Mouse (Mus musculus) layer of hippocampus, adult 18-20 months (tissue): ENCODE results near the gene Med23. TPM values are rescaled to one million over a fixed set of nuclear protein-coding genes. Genes with fewer than 3 reads are reported as not detected.
A peak's percentile ranks its signal among the peaks of the same experiment; 100 is the strongest.

Experiments
- DNase-seq, 2 experiments: peaks; one replicate each; pipeline ENCODE4 v3.0.0; 2022; ENCODE audit warnings: low spot score in 2 of 2
- total RNA-seq, 2 experiments: library from RNA; stranded (reverse); gene quantifications; 2 replicates each; pipeline ENCODE4 v1.2.3; 2021

Gene Med23
- total RNA-seq, 2 experiments from 2014 or later, result 29.7 to 34.0 TPM

GRCm38 (mm10) chr10:24864434-24864833, 5.4 kb upstream of the Med23 start:
- no peak for DNase-seq

DNA sequence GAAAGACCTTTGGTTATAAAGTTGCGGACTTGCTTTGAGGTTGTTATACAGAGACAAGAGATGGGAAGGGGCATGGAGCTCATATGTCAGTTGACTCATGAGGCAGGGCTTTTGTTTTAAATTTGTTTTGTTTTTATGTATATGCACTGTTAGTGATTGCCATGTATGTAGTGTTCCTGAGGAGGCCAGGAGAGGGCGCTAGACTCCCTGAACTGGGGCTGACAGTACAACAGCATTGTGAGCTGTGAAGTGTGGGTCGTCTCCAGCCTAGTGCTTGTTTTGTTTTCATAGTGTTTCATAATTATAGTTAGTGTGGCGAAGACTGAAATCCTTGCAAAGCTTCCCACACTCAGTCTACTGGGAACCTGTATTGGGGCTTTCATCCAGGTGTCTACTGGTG, 3.8 kb downstream of the Med23 start:
- DNase-seq, result no peak

DNA sequence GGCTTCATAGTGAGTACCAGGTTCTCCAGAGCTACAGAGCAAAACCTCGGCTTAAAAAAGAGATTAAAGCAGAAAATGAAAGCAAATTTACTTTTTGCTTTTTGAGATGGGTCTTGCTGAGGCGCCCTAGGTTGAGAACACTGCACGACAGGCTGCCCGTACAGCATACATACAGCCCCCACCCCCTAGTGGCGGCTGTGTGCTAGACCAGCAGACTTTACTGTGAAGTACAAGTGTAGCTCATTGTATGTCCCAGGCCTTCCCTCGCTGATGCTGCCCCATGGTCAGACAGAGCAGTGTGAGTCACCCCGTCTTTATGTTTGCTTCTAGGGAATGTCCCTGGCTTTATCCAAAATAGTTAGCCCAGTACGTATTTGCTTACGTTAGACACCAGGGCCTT, 16.2 kb downstream of the Med23 start:
- DNase-seq, result peak in 1 of 2 experiments; percentile 17

- no peak for DNase-seq
Measured at GRCm38 (mm10) chr10:24888343-24888742, 18.6 kb downstream of the Med23 start.

GRCm38 (mm10) chr10:24895927-24896326, 26.1 kb downstream of the Med23 start:
- peak; percentile 19 to 62 for DNase-seq

- DNase-seq, result no peak
Measured at GRCm38 (mm10) chr10:24905627-24906026, 35.8 kb downstream of the Med23 start.

GRCm38 (mm10) chr10:24911199-24911598, 41.4 kb downstream of the Med23 start:
- DNase-seq, result no peak

DNA sequence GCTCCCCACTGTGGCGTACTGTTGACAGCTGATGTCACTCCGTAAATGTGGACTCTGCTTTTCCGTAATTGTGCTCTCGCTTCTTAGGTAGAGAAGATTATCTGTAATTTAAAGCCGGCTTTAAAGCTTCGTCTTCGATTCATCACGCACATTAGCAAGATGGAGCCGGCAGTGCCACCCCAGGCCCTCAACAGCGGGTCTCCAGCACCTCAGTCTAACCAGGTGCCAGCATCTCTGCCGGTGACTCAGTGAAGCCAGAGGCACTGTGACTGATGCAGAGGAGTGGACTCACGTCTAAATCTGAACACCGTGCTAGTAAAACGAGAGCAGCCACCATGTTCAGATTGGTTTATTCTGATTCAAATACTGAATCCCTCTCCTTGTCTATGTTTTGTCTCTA, 42.8 kb downstream of the Med23 start:
- no peak for DNase-seq

GRCm38 (mm10) chr10:24915486-24915885, 45.7 kb downstream of the Med23 start:
- DNase-seq, result no peak

- DNase-seq, result no peak
Measured at GRCm38 (mm10) chr10:24922977-24923376, 53.2 kb downstream of the Med23 start.

- DNase-seq, result no peak
Measured at GRCm38 (mm10) chr10:24924296-24924695, 54.5 kb downstream of the Med23 start.

GRCm38 (mm10) chr10:24926380-24926779, 56.6 kb downstream of the Med23 start:
- DNase-seq, result no peak

DNA sequence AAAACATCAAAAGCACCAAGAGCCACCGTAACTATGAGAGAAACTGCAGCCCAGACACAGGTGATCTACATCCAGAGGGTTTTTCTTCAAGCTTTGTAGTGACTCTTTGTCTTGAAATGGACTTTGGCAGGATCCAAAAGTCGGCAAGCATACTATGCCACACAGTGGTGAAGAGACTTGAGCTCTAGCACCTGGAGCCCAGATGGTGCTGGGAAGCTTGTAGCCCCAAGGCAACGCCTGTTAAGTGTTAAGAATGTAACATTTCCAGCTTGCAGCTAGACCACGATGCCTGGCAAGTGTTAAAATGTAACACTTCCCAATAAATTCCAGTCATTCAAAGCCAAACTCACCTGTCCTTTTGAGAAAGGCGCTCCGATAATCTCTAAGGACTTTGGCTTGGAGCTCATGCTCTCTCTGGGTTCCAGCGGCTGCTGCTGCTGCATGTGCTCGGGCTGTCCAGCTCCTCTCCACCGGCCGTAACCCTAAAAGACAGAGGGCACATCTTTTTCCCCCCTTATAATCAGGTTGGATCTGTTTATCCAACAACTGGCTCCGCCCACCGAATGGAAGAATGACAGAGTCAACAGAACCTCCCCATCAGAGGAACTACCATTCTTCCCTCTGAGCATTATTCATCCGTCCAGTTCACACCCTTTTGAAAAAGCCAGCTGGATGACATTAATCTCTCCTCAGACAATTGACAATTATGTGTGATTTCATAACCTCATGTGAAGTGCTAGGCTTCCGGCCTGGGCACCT, 57.4 kb downstream of the Med23 start, which contains the start of gene Arg1:
Gene Arg1 (minus strand): TSS at position 523 of the 759 bp plus-strand sequence.
- DNase-seq, result no peak

- DNase-seq, result no peak
Measured at GRCm38 (mm10) chr10:24928072-24928471, 58.3 kb downstream of the Med23 start.

GRCm38 (mm10) chr10:24930143-24930542, 60.4 kb downstream of the Med23 start:
- DNase-seq, result no peak

- DNase-seq, result no peak
Measured at GRCm38 (mm10) chr10:24947871-24948270, 78.1 kb downstream of the Med23 start.

DNA sequence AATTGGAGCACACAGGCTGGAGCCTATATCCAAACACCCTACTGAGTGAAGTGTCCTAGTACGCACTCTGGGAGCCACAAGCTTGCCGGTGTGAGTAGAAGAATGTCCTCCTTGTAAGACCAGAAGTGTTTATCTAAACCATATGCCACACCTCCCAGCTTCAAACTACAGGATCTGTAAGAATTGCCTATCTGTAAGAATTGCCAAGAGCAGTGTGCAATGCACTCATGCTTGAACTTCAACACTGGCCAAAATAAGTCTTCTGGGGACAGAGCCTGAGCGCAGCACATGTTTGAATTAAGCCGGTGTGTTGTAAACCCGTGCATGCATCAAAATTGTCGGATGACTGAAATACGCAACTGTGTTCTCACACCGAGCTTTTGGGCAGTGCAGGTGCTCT, 78.5 kb downstream of the Med23 start:
- no peak for DNase-seq

DNA sequence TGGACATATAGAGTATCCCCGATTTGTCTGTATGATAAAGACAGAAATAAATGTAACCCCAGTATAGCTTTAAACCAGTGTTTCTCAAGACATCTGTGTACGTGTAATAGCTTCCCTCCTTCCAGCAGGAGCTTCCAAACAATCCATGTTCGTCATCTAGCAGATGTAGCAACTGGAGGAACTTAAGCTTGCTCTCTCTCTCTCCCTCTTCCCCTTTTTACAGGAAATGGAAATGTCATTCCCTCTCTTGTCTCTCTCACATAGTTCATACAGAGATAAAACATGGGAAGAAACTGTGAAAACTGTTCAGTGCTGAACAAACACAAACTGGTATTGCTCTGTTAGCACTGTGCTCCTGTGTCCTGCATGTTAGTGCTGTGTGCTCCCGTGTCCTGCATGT, 80.4 kb downstream of the Med23 start:
- DNase-seq, result no peak

DNA sequence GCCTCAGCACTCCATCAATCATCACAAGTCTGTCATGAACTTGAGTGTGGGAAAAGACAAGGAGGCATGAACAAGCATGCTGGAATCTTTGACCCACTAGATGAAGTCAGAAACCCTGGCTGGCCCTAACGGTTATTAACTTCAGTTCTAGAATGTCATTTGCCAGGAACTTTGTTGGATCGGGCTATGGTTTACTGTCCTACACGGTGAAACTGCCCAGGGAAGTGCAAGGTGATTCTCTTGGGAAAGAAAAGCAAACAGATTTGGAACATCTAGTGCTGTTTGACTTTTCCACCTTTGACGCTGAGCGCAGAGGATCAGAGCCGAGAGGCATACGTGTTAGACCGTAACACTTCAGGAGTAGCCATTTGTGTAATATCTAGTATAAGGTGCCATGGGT, 81.8 kb downstream of the Med23 start:
- DNase-seq, result no peak

- no peak for DNase-seq
Measured at GRCm38 (mm10) chr10:24952549-24952948, 82.8 kb downstream of the Med23 start.

- no peak for DNase-seq
Measured at GRCm38 (mm10) chr10:24953876-24954275, 84.1 kb downstream of the Med23 start.

DNA sequence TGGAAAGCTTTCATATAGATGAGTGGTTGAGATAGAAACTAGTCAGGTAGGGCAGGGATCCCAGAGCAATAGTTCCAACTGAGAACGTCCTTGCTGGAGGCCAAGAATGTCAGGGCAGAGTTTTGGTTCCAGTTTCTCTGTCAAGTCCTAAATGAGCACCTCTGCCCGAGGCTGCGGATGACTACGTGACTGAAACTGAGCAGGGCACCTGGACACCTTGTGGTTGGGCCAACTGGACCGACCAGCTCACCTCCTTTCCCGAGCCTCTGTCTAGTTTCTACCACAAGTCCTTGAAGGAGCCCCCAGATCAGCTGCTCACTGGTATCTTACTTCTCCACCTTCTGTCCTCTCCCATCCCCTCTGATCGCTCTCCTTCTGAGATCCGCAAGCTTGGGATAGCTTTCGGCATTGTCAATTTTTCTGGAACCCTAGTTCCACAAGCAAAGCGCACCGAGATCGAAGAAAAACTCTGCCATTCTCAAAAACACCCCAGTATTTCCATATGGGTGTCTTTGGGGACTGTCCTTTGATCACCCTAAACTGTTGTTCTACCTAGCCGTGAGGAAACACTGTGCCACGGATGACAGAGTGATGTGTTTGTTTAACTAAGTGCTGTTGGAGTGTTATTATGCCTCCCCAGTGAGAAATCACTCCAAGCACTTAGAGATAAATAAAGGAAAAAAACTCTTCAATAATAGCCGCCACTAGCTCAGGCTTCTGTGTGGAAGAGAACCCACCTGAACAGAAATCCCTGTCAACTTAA, 88.7 kb downstream of the Med23 start:
- no peak for DNase-seq
